Mouse (Mus musculus) midbrain, embryonic 10.5 days (tissue): ENCODE measurements around the gene D630039A03Rik. TPM values are rescaled to one million over a fixed set of nuclear protein-coding genes. Genes with fewer than 3 reads are reported as not detected.

Experiments used
- DNase-seq: peaks from one replicate; pipeline ENCODE4 v3.0.0-alpha.2; 2017; ENCODE audit warnings: low spot score
- H3K27ac ChIP-seq: fragments of 300-500 bp; sonication (generic); replicated peaks from 2 replicates; pipeline ENCODE4 v1.5.1; 2016; ENCODE audit warnings: mild to moderate bottlenecking
- H3K27me3 ChIP-seq: fragments of 300-500 bp; sonication (generic); 2 replicates; pipeline ENCODE4 v1.6.1; 2016; ENCODE audit warnings: low read depth, mild to moderate bottlenecking; ENCODE audit not compliant: poor library complexity, severe bottlenecking
- H3K36me3 ChIP-seq: fragments of 300-500 bp; sonication (generic); 2 replicates; pipeline ENCODE4 v1.6.1; 2016; ENCODE audit warnings: mild to moderate bottlenecking, moderate library complexity
- H3K4me1 ChIP-seq: fragments of 300-500 bp; sonication (generic); 2 replicates; pipeline ENCODE4 v1.6.1; 2016
- H3K4me3 ChIP-seq: fragments of 300-500 bp; sonication (generic); 2 replicates; pipeline ENCODE4 v1.5.1; 2016; ENCODE audit warnings: mild to moderate bottlenecking, moderate library complexity
- H3K9me3 ChIP-seq: fragments of 300-500 bp; sonication (generic); replicated peaks from 2 replicates; pipeline ENCODE4 v1.6.1; 2016; ENCODE audit warnings: mild to moderate bottlenecking
- WGBS: fragments of 180-500 bp; shearing (Covaris S2); methylation state at CpG from one replicate; pipeline ENCODE4 v1.1.7; 2016; 5-methylcytosine and 5-hydroxymethylcytosine counted together
- polyA plus RNA-seq: library from polyadenylated mRNA; unstranded; fragments of >200 nt; fragmentation: Nextera tagmentation; extraction: Ambion mirVana; gene quantifications from 2 replicates; pipeline ENCODE4 v1.2.1, GENCODE M21; 2016

Gene D630039A03Rik
- polyA plus RNA-seq, 1 experiment from 2014 or later = 0.10 TPM

- WGBS = 18% methylated on average over 8 of the region's 8 CpGs
- H3K4me3 ChIP-seq = no peak overlapping the region
- DNase-seq = peak; percentile 36
Observed at GRCm38 (mm10) chr4:57919494-57920423, 3.7 kb upstream of the D630039A03Rik start.

DNA sequence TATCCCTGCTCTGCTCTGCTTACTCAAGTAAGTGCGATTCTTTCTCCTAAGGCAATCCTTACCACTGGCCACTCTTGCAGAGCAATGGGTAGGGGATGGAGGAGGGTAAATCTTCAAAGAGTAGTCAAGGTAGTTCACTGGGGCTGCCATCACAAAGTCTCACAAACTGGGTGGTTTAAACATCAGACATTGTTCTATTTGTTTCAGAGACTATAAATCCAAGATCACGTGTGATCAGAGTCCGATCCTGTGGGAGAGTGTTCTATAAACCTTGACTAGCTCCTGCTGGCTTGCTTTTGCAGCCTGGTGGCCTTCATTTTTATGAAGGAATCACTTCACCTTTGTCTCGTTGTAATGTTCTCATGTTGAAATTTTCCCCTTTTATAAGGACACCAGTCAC is 614 bp upstream of the D630039A03Rik start:
- Histone ChIP-seq H3K36me3 (no peaks in the 10 kb centered on the region), H3K27ac (no peak overlapping the region), H3K9me3 (no peaks in the 10 kb centered on the region), H3K4me3 (no peak overlapping the region), H3K27me3 (peaks cover 29% of the 10 kb centered on the region), H3K4me1 (peaks cover 32% of the 10 kb centered on the region)
- DNase-seq = no peak
- WGBS = 80% methylated on average over 4 of the region's 4 CpGs

More at GRCm38 (mm10) chr4:57919494-57920423, 3.7 kb upstream of the D630039A03Rik start:
- Histone ChIP-seq H3K9me3 (no peaks in the 10 kb centered on the region), H3K27me3 (peaks cover 28% of the 10 kb centered on the region), H3K27ac (no peak overlapping the region), H3K36me3 (no peaks in the 10 kb centered on the region), H3K4me1 (peaks cover 45% of the 10 kb centered on the region)

DNA sequence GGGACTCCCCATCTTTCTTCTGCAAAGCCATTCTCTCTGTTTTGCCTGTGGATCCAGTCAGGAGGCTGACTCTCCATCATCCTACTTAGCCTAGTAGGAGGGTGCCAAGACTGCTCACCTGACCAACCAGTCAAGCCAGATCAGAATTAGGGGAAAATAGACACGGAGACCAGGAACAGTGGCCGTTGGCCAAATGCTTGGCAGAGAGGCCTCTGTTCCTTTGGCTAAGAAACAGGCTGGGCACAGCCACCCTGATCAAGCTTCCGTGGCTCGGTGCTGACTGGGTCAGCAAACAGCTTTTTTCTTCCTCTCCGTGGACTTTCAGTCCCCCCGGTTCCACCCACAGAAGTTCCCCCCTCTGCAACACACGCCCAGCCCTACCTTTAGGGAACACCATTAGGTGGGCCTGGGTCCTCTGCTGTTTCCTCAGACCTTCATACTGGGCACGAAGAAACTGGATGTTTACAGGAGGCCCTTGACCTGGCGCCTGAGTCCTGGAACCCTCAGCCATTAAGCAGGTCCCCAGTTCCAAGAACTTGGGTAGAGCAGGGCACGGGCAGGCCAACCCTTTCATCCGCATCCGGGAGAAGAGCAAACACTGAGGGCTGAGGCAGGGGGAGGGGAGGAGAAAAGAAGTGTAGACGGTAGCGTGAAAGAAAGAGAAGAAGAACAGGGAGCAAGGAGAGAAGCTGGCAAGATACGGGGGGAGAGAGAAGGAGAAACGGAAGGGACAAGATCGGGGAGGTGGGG is 706 bp downstream of the D630039A03Rik start:
- no peak for DNase-seq
- peak overlapping the region; percentile 46; the same call in 1 of the 2 replicates for H3K27ac ChIP-seq
- WGBS = 44% methylated on average over 17 of the region's 17 CpGs
- peaks cover 25% of the 10 kb centered on the region for H3K4me1 ChIP-seq
- H3K4me3 ChIP-seq = peak overlapping the region; percentile 20
- H3K27me3 ChIP-seq = peaks cover 29% of the 10 kb centered on the region
- no peaks in the 10 kb centered on the region for H3K36me3 ChIP-seq
- H3K9me3 ChIP-seq = no peaks in the 10 kb centered on the region

DNA sequence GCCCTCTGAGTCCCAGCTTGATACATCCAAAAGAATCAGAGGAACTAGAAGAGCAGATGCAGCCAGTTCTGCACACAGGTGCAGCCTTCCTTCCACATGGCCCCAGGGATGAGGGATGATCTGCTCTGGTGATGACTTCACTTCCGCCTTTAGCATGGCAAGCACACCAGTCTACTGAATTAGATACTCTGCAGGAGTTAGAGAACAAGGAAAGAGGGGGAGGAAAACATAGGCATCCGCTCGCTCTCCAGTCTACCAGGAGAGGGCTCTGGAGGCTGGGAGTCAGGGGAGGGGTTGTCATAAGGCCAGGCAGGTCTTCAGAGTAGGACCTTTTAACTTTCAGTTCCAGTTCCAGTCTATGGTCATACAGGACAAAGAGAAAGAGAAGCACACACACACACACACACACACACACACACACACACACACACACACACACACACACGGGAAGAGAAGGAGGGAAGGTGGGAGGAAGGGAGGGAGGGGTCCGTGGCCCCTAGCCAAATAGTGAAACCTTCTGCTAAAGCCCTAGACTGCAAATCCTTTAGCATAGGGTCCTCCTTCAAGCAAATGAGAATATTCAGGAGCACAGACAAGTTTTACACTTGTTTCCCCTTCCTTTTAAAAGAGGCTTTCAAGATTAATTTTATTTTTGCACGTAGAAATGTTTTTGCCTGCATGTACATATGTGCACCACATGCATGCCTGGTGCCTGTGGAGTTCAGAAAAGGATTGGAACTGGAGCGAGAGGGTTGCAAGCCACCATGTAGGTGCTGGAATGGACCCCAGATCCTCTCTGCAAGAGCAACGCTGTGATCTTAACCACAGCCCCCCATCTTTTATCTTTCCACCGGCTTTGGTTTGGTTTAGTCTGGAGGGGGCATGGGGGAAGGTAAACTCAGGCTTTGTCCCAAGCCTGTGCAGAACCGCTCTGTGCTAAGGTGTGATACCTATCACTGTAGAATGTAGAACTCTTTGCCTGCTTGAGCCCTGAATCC is 1.6 kb downstream of the D630039A03Rik start:
- 77% methylated on average over 9 of the region's 10 CpGs for WGBS
- Histone ChIP-seq H3K4me3 (no peak overlapping the region), H3K27me3 (peaks cover 29% of the 10 kb centered on the region), H3K27ac (no peak overlapping the region), H3K9me3 (no peaks in the 10 kb centered on the region), H3K36me3 (no peaks in the 10 kb centered on the region), H3K4me1 (peaks cover 16% of the 10 kb centered on the region)
- DNase-seq = no peak

- Histone ChIP-seq H3K36me3 (no peaks in the 10 kb centered on the region), H3K4me1 (peaks cover 13% of the 10 kb centered on the region), H3K4me3 (no peak overlapping the region), H3K27me3 (peaks cover 29% of the 10 kb centered on the region), H3K9me3 (no peaks in the 10 kb centered on the region), H3K27ac (no peak overlapping the region)
- no peak for DNase-seq
Observed at GRCm38 (mm10) chr4:57913021-57913420, 3.1 kb downstream of the D630039A03Rik start.

DNA sequence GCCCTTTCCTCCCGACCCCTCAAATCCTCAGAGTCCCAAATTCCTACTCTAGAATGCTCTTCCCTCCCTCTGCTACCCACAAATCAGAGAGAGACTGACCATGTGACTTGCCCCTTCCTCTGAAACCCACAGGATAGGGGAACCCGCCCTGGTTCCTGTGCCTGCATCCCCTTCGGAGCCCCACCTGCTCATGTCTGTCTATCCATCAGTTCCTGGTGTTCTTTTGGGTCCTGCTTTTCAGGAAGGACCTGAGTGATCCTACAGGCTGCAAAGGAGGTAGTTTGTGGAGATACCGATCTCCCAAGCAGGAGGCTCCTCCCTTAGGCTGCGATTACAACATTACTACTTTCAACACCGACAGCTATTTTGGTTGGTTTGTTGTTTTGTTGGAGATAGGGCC is 7.2 kb downstream of the D630039A03Rik start:
- no peak overlapping the region for H3K27ac ChIP-seq
- WGBS = 82% methylated on average over 6 of the region's 6 CpGs
- DNase-seq = no peak
- no peaks in the 10 kb centered on the region for H3K9me3 ChIP-seq
- H3K4me3 ChIP-seq = no peak overlapping the region
- H3K36me3 ChIP-seq = no peaks in the 10 kb centered on the region
- H3K27me3 ChIP-seq = no peaks in the 10 kb centered on the region
- H3K4me1 ChIP-seq = peaks cover 15% of the 10 kb centered on the region

GRCm38 (mm10) chr4:57906708-57907107 is 9.4 kb downstream of the D630039A03Rik start:
- no peaks in the 10 kb centered on the region for H3K9me3 ChIP-seq
- DNase-seq = no peak

GRCm38 (mm10) chr4:57904638-57905037 is 11.5 kb downstream of the D630039A03Rik start:
- 34% methylated on average over 9 of the region's 9 CpGs for WGBS
- H3K36me3 ChIP-seq = no peaks in the 10 kb centered on the region
- H3K4me3 ChIP-seq = no peak overlapping the region
- 0 out of 2 replicates have a peak, but pooled peaks cover 3% of the 10 kb centered on the region for H3K27me3 ChIP-seq
- H3K4me1 ChIP-seq = peaks cover 15% of the 10 kb centered on the region
- H3K27ac ChIP-seq = no peak overlapping the region
- DNase-seq = no peak
- no peaks in the 10 kb centered on the region for H3K9me3 ChIP-seq

More at GRCm38 (mm10) chr4:57906708-57907107, 9.4 kb downstream of the D630039A03Rik start:
- no peak overlapping the region for H3K4me3 ChIP-seq
- WGBS = 29% methylated on average over 2 of the region's 2 CpGs
- no peak overlapping the region for H3K27ac ChIP-seq
- H3K27me3 ChIP-seq = 0 out of 2 replicates have a peak, but pooled peaks cover 3% of the 10 kb centered on the region
- peaks cover 15% of the 10 kb centered on the region for H3K4me1 ChIP-seq
- H3K36me3 ChIP-seq = no peaks in the 10 kb centered on the region

- Histone ChIP-seq H3K27ac (no peak overlapping the region), H3K4me3 (no peak overlapping the region), H3K9me3 (no peaks in the 10 kb centered on the region), H3K36me3 (no peaks in the 10 kb centered on the region), H3K4me1 (peaks cover 15% of the 10 kb centered on the region), H3K27me3 (0 out of 2 replicates have a peak, but pooled peaks cover 3% of the 10 kb centered on the region)
- peak; percentile 66 for DNase-seq
- WGBS = 18% methylated on average over 5 of the region's 5 CpGs
Observed at GRCm38 (mm10) chr4:57904211-57904610, 11.9 kb downstream of the D630039A03Rik start.

DNA sequence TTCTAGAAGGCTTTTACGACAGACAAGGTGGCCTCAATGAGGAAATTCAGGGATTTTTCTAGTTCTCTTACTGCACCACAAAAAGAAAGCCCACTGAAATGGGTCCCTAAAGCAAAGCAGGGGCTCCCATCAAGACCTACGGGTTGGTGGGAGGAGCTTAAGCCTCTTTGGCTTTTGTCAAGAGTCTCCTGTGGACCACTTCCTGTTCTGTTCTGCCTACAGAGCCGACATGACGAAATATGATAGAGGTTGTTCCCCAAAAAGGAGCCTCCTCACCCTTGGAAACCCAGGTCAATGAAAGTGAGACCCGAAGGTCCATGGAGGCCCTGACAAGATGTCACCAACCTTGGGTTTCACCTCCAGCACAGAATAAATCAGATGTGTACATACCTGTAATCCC is 13.5 kb downstream of the D630039A03Rik start:
- WGBS = 85% methylated on average over 5 of the region's 5 CpGs
- H3K27ac ChIP-seq = no peak overlapping the region
- H3K36me3 ChIP-seq = no peaks in the 10 kb centered on the region
- no peak for DNase-seq
- no peaks in the 10 kb centered on the region for H3K9me3 ChIP-seq
- no peak overlapping the region for H3K4me3 ChIP-seq
- H3K27me3 ChIP-seq = 0 out of 2 replicates have a peak, but pooled peaks cover 3% of the 10 kb centered on the region
- peaks cover 15% of the 10 kb centered on the region for H3K4me1 ChIP-seq

- WGBS = 13% methylated on average over 4 of the region's 4 CpGs
- 0 out of 2 replicates have a peak, but pooled peaks cover 3% of the 10 kb centered on the region for H3K27me3 ChIP-seq
- H3K4me1 ChIP-seq = peaks cover 11% of the 10 kb centered on the region
- no peak overlapping the region for H3K4me3 ChIP-seq
- H3K36me3 ChIP-seq = no peaks in the 10 kb centered on the region
- DNase-seq = peak; percentile 48
- no peaks in the 10 kb centered on the region for H3K9me3 ChIP-seq
- no peak overlapping the region for H3K27ac ChIP-seq
Observed at GRCm38 (mm10) chr4:57901210-57901609, 14.9 kb downstream of the D630039A03Rik start.

GRCm38 (mm10) chr4:57896631-57897030 is 19.5 kb downstream of the D630039A03Rik start:
- H3K27ac ChIP-seq = no peak overlapping the region
- H3K4me1 ChIP-seq = peaks cover 29% of the 10 kb centered on the region
- H3K4me3 ChIP-seq = no peak overlapping the region
- H3K27me3 ChIP-seq = no peaks in the 10 kb centered on the region
- H3K36me3 ChIP-seq = peaks cover 5% of the 10 kb centered on the region; the same call in 1 of the 2 replicates
- no peak for DNase-seq
- no peaks in the 10 kb centered on the region for H3K9me3 ChIP-seq
- WGBS = 95% methylated on average over 3 of the region's 3 CpGs
